29 mouse cellular contexts compared by ENCODE assay signal in genomic region chr3:20151651-20152050, GRCm38 (mm10). TPM values are rescaled to one million over a fixed set of nuclear protein-coding genes. Genes with fewer than 3 reads are reported as not detected.
DNase-seq lines count a peak whose midpoint lies in the region; ATAC-seq lines count a peak whose summit lies in the region.
"Had no signal": no experiment of that assay in that cellular context is flagged by ENCODE, and none has a peak within 500 bp of the region (broad histone marks: within the 10 kb centered on the region; RNA-seq: fewer than 3 reads in every experiment).

No protein-coding gene starts in this region.

- H3K36me3 ChIP-seq in heart, embryonic 11.5 days (ENCODE audit: control insufficient read depth, insufficient read depth, low read length): 0 out of 2 replicates have a peak, but pooled peaks cover 9% of the 10 kb centered on the region
- H3K36me3 ChIP-seq in heart, embryonic 16.5 days (ENCODE audit: control insufficient read depth, insufficient read depth): peaks cover 13% of the 10 kb centered on the region
- H3K36me3 ChIP-seq: midbrain, embryonic 13.5 days had no signal

- no peaks in the 10 kb centered on the region for H3K9me3 ChIP-seq in heart, embryonic 11.5 days (replicated peaks; ENCODE audit: control insufficient read depth, low read length)
- no peaks in the 10 kb centered on the region for H3K9me3 ChIP-seq in heart, embryonic 16.5 days (replicated peaks; ENCODE audit: control insufficient read depth, low read length)
- H3K9me3 ChIP-seq: forebrain, embryonic 13.5 days; limb, embryonic 10.5 days; limb, embryonic 15.5 days; liver, embryonic 13.5 days; midbrain, embryonic 13.5 days; neural tube, embryonic 13.5 days had no signal

- H3K27me3 ChIP-seq in heart, embryonic 11.5 days (ENCODE audit: control insufficient read depth, insufficient read depth, low read length): no peaks in the 10 kb centered on the region
- no peaks in the 10 kb centered on the region for H3K27me3 ChIP-seq in heart, embryonic 16.5 days (ENCODE audit: control insufficient read depth, insufficient read depth, low read length)
- H3K27me3 ChIP-seq: forebrain, embryonic 13.5 days; limb, embryonic 15.5 days; liver, embryonic 13.5 days had no signal

- peak overlapping the region; percentile 73 for H3K27ac ChIP-seq in heart, embryonic 11.5 days (ENCODE audit: low read depth, low read length)
- no peak overlapping the region for H3K27ac ChIP-seq in heart, embryonic 16.5 days (ENCODE audit: low read length)
- H3K27ac ChIP-seq: forebrain, embryonic 13.5 days; hindbrain, embryonic 14.5 days; limb, embryonic 10.5 days; limb, embryonic 15.5 days; liver, embryonic 13.5 days; macrophage; midbrain, embryonic 13.5 days; neural tube, embryonic 13.5 days; stomach, postnatal 0 days had no signal

- no peak for ATAC-seq in heart, embryonic 11.5 days (replicated peaks; ENCODE audit: insufficient number of reproducible peaks, low FRiP score, low TSS enrichment)
- no peak for ATAC-seq in heart, embryonic 16.5 days (replicated peaks; ENCODE audit: extremely low read depth, insufficient read depth, low FRiP score)
- ATAC-seq: CD4-positive, CD25-positive, alpha-beta regulatory T cell, adult 4 months; forebrain, embryonic 13.5 days; intestine, postnatal 0 days; midbrain, embryonic 13.5 days had no signal

- 0 out of 2 replicates have a peak overlapping the region, but pooled peaks have one; percentile 11 for H3K4me3 ChIP-seq in heart, embryonic 11.5 days (ENCODE audit: low read depth, low read length)
- H3K4me3 ChIP-seq in heart, embryonic 16.5 days (ENCODE audit: low read length): no peak overlapping the region
- H3K4me3 ChIP-seq: forebrain, embryonic 13.5 days; limb, embryonic 10.5 days; limb, embryonic 15.5 days; liver, embryonic 13.5 days; midbrain, embryonic 13.5 days; neural tube, embryonic 13.5 days had no signal

- 74% methylated on average over 3 of the region's 3 CpGs for WGBS in heart, embryonic 11.5 days (ENCODE audit: insufficient replicate concordance)
- 69% methylated on average over 3 of the region's 3 CpGs for WGBS in heart, embryonic 16.5 days

- intact Hi-C loops in heart, postnatal 25 days (cut with DNase I): loop anchor here (5.0 to 10.0 kb wide), 2 partner anchors 46 to 527 kb away; partner anchors contain the start of gene 1700064H15Rik

- DNase-seq in adrenal gland, adult 8-10 months: peak; percentile 42
- DNase-seq in adrenal gland, postnatal 14 days: no peak
- no peak for DNase-seq in heart, postnatal 25 days (ENCODE audit: low spot score)
- no peak for DNase-seq in heart, adult 18-20 months
- peak; percentile 12 for DNase-seq in 416B (ENCODE audit: low read depth)
- no peak for DNase-seq in layer of hippocampus, adult 11-12 months (ENCODE audit: low spot score)
- DNase-seq: cerebellum, adult 8-10 months; cerebellum, postnatal 25 days; gastrocnemius, postnatal 25 days; kidney, adult 9 months; kidney, postnatal 10 days; layer of hippocampus, adult 9-11 months; liver, embryonic 13.5 days; lung, adult 2 months; right cerebral cortex, postnatal 4 days; thymus, adult 18-20 months; thymus, postnatal 25 days had no signal

- H3K9ac ChIP-seq in heart, embryonic 11.5 days (ENCODE audit: low read depth, low read length): peak overlapping the region; percentile 56; the same call in 1 of the 2 replicates
- no peak overlapping the region; the same call in 1 of the 2 replicates for H3K9ac ChIP-seq in heart, embryonic 16.5 days (ENCODE audit: low read length)
- H3K9ac ChIP-seq: forebrain, embryonic 13.5 days; hindbrain, embryonic 14.5 days; limb, embryonic 15.5 days; liver, embryonic 13.5 days; midbrain, embryonic 13.5 days; neural tube, embryonic 13.5 days had no signal

- H3K4me2 ChIP-seq in heart, embryonic 11.5 days: peak overlapping the region; percentile 63
- peak overlapping the region; percentile 25; the same call in 1 of the 2 replicates for H3K4me2 ChIP-seq in heart, embryonic 16.5 days (ENCODE audit: low read depth, low read length)
- H3K4me2 ChIP-seq: forebrain, embryonic 13.5 days; hindbrain, embryonic 14.5 days; limb, embryonic 15.5 days; liver, embryonic 13.5 days; midbrain, embryonic 13.5 days; neural tube, embryonic 13.5 days had no signal

- H3K4me1 ChIP-seq in heart, embryonic 11.5 days (ENCODE audit: control insufficient read depth, insufficient read depth, low read length): peaks cover 15% of the 10 kb centered on the region
- H3K4me1 ChIP-seq in heart, embryonic 16.5 days (ENCODE audit: control insufficient read depth, insufficient read depth, low read length): peaks cover 28% of the 10 kb centered on the region

RNA-seq across cellular contexts. Expression of gene Gyg, which starts 3.5 kb away (rescaled TPM):
- total RNA-seq in adrenal gland, adult 8-10 months (2022): 100 to 1,000 TPM in 2 of 4 experiments, 10 to 100 TPM in 2; 75.7 to 133 (median 94.3) TPM
- total RNA-seq in adrenal gland, postnatal 14 days (2021): 84.3 and 84.6 TPM in 2 replicates
- polyA plus RNA-seq in heart, embryonic 11.5 days (2014; fragmentation: Nextera tagmentation; extraction: Ambion mirVana): 797 and 836 TPM in 2 replicates
- 100 to 1,000 TPM; 145 to 158 TPM for total RNA-seq in heart, postnatal 25 days (2021)
- 457 and 496 TPM in 2 replicates for polyA plus RNA-seq in heart, embryonic 16.5 days (2015; fragmentation: Nextera tagmentation; extraction: Ambion mirVana)
- 100 to 1,000 TPM; 154 to 168 TPM for total RNA-seq in heart, adult 18-20 months (2021)

Comparison
In these comparisons a context has a peak if more than half of its experiments do, and no peak if none do; other contexts are left out.
1. DNase-seq: peak in adrenal gland, adult 8-10 months (single experiment) and 416B (single experiment); none in adrenal gland, postnatal 14 days (single experiment), heart, postnatal 25 days (single experiment), heart, adult 18-20 months (0 of 2) and layer of hippocampus, adult 11-12 months (single experiment).